Mouse (Mus musculus): ENCODE measurements around the gene Selenoh.

The Selenoh gene

GRCm38 (mm10) chr2:84626366-84626975, 44.1 kb downstream of the Selenoh start:
- no peak for DNase-seq

- no peak for DNase-seq
Observed at GRCm38 (mm10) chr2:84624201-84624600, 46.4 kb downstream of the Selenoh start.

GRCm38 (mm10) chr2:84623428-84624119, 47.0 kb downstream of the Selenoh start:
- no peak for DNase-seq

- no peak for DNase-seq
Observed at GRCm38 (mm10) chr2:84622668-84623067, 47.9 kb downstream of the Selenoh start.

- DNase-seq = no peak
Observed at GRCm38 (mm10) chr2:84619646-84620340, 50.8 kb downstream of the Selenoh start.
